Mouse (Mus musculus) lung, adult 2 months (tissue): ENCODE results near the gene Pcbp1. TPM values are rescaled to one million over a fixed set of nuclear protein-coding genes. Genes with fewer than 3 reads are reported as not detected.

ENCODE experiments used
- DNase-seq: peaks from one replicate; pipeline ENCODE4 v3.0.0; 2022
- H3K4me1 ChIP-seq: fragments of 200-500 bp; 2 replicates; pipeline ENCODE4 v1.6.1; 2011; ENCODE audit warnings: low read length; ENCODE audit not compliant: control insufficient read depth, insufficient read depth
- H3K4me3 ChIP-seq: fragments of 200-500 bp; replicated peaks from 2 replicates; pipeline ENCODE3; 2011; ENCODE audit warnings: low read depth, mild to moderate bottlenecking, control low read depth, low read length; ENCODE audit errors: extremely low read depth
- CTCF ChIP-seq: fragments of 200-500 bp; IDR thresholded peaks from 2 replicates; pipeline ENCODE4 v1.5.1; 2011; ENCODE audit warnings: mild to moderate bottlenecking, low read length, control low read depth; ENCODE audit not compliant: insufficient read depth
- POLR2A ChIP-seq: fragments of 200-500 bp; IDR thresholded peaks from 2 replicates; pipeline ENCODE4 v1.6.1; 2011; ENCODE audit warnings: low read depth, mild to moderate bottlenecking, control low read depth, low read length, borderline replicate concordance; ENCODE audit errors: extremely low read depth
- WGBS: fragments of 180-500 bp; shearing (Covaris S2); methylation state at CpG from one replicate; pipeline ENCODE4 v1.1.7; 2018; 5-methylcytosine and 5-hydroxymethylcytosine counted together
- polyA plus RNA-seq: library from polyadenylated mRNA; depleted of rRNA; stranded (reverse); fragments of >200 nt; gene quantifications from 2 replicates; pipeline ENCODE4 v1.2.3, GENCODE M21; 2012; rRNA removed

The Pcbp1 gene
- polyA plus RNA-seq, 1 experiment, result 161 TPM

DNA sequence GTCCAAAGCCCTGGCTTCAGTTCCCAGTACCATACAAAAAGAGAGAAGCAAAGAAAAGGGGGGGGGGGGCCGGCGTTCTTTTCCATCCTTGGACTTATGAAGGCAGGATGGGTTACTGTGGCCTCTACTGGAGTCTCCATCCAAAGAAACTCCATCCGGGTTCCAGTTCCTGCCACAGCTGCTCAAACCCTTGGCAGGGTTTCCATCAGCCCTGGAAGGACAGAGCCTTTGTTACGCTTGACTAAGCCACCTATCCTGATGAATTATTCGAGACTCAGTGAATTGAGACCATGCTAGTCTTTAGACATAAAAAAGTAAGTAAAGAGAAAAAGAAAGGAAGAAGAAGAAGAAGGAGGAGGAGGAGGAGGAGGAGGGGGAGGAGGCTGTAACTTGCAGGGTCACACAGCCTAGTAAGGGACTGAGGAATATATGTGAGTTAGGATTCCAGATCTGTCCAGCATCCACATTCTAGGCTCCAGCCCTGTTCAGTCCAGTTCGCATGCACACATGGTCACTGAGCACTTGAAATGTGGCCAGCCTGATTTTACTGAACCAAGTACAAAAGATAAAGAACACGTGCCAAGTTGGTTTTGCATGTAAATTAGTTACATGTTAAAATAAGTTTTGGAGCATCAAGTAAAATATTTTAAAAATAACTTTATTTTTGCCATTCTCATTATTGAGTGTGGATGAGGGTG lies 40.0 kb downstream of the Pcbp1 start:
- DNase-seq, result no peak
- TF ChIP-seq POLR2A, result no peak
- no peak for TF ChIP-seq CTCF
- 71% methylated on average over 7 of the region's 7 CpGs for WGBS
- peaks cover 12% of the 10 kb centered on the region for H3K4me1 ChIP-seq
- H3K4me3 ChIP-seq, result no peak overlapping the region

- TF ChIP-seq POLR2A, result no peak
- no peak for TF ChIP-seq CTCF
- H3K4me3 ChIP-seq, result no peak overlapping the region
Measured at GRCm38 (mm10) chr6:86481871-86482270, 44.2 kb downstream of the Pcbp1 start.

DNA sequence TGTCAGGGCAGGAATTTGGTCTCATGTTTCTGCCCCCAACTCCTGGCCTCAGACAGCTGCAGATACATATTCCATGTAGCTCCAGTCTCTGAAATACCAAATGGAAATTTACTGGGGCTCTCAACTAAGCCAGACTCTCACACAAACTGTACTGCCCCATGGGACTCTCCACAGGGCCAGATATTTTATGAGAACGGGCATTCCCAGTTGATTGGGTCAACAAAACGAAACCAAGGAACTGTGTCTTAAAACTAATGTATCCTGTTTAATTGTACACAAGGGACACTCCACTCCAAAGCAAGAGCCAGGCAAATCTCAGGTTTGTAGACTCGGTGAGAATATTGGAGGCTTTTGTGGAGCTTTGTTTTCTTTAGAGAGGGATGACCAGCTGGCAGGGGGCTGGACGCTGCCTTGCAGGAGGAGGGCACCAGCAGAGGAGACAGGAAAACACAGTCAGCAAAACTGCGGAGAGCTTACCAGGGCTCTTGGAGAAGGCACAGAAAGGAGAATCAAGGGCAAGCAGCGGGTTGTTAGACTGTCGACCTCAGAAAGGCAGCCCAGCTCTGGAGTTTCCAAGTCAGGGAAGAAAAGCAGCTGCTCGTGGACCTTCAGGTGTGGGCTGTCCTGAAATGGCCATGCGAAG lies 45.8 kb downstream of the Pcbp1 start:
- 10% methylated on average over 9 of the region's 9 CpGs for WGBS
- DNase-seq, result peak; percentile 62
- Histone ChIP-seq H3K4me3 (peak overlapping the region; percentile 39), H3K4me1 (peaks cover 30% of the 10 kb centered on the region)
- peak; percentile 38; the same call in 1 of the 2 replicates for TF ChIP-seq POLR2A
- TF ChIP-seq CTCF, result no peak

More at GRCm38 (mm10) chr6:86481871-86482270, 44.2 kb downstream of the Pcbp1 start:
- no peak for DNase-seq
- peaks cover 26% of the 10 kb centered on the region for H3K4me1 ChIP-seq
- WGBS, result 91% methylated on average over 5 of the region's 5 CpGs

DNA sequence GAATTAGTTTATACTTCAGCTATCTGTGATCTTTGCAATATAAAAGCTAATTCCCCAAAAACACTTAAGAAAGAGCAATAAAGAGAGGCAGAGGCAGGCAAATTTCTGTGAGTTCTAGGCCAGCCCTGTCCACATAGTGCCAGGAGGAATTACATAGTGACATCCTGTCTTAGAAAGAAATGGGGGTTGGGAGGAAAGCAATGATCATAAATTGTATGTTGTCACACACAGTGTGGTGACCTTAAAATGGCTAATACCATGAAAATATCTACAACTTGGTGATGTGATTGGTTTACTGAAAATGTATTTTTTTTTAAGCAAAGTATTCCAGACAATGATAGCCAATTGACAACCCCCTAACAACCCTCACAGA lies 46.3 kb downstream of the Pcbp1 start:
- peaks cover 30% of the 10 kb centered on the region for H3K4me1 ChIP-seq
- no peak overlapping the region for H3K4me3 ChIP-seq

DNA sequence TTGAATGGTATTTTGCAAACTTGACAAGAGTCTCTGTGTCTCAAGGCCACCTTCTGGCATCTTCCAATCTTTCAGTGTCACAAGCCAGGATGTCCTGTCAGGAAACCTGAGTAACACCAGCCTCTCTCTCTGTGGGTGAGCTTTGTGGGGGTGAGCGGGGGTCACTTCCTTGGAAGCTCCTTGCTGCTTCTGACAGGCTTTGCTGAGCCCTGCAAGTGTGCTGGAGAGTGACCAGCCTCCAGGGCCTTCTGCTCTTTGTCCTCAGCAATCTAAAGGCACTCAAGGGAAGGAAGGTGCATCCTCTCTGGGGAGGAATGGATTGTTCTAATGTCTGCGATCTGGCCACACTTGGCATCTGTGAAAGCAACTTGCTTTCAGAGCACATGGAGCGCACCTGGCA lies 46.8 kb downstream of the Pcbp1 start:
- 61% methylated on average over 3 of the region's 3 CpGs for WGBS
- Histone ChIP-seq H3K4me3 (no peak overlapping the region), H3K4me1 (peaks cover 30% of the 10 kb centered on the region)
- no peak for DNase-seq
- no peak for TF ChIP-seq POLR2A
- no peak for TF ChIP-seq CTCF

More for the DNA sequence above, 46.3 kb downstream of the Pcbp1 start:
- no peak for TF ChIP-seq CTCF
- no peak for TF ChIP-seq POLR2A
- no peak for DNase-seq

GRCm38 (mm10) chr6:86476931-86477330 lies 49.2 kb downstream of the Pcbp1 start:
- TF ChIP-seq POLR2A, result no peak
- TF ChIP-seq CTCF, result no peak
- DNase-seq, result no peak
- WGBS, result 46% methylated on average over 5 of the region's 5 CpGs
- peaks cover 39% of the 10 kb centered on the region for H3K4me1 ChIP-seq
- H3K4me3 ChIP-seq, result no peak overlapping the region

DNA sequence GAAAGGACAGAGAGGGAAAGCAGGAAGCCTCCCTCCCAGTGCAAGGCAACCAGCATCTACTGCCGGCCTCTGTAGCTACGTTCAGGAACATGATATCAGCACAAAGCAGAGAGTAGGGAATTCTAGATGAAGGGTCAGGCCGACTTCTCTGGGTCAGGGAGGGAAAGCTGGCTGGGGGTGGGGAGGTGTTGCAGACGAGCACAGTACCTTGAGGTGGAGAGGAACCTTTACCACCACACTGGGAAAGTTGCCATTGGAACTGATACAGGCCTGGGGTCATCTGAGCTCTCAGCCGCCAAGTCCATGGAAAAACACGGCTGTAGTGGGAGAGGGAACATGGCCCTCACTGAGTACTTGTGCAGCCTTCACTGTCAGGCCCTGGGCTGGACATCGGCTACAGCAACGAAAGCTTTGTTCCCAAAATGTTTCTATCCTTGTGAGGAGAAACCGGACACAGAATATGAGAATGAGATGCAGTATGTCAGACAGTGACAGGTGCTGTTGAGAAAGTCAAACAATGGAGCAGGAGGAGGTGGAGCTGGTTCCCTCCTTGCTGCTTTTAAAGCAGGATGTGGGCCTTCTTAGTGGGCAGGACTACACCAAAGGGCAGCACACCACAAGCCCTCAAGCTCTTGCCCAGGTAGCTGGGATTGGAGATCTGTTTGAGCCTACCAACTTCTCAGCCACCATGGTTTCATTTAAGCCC lies 50.5 kb downstream of the Pcbp1 start:
- Histone ChIP-seq H3K4me3 (no peak overlapping the region), H3K4me1 (peaks cover 36% of the 10 kb centered on the region)
- DNase-seq, result no peak
- TF ChIP-seq CTCF, result no peak
- TF ChIP-seq POLR2A, result no peak
- WGBS, result 47% methylated on average over 9 of the region's 9 CpGs

DNA sequence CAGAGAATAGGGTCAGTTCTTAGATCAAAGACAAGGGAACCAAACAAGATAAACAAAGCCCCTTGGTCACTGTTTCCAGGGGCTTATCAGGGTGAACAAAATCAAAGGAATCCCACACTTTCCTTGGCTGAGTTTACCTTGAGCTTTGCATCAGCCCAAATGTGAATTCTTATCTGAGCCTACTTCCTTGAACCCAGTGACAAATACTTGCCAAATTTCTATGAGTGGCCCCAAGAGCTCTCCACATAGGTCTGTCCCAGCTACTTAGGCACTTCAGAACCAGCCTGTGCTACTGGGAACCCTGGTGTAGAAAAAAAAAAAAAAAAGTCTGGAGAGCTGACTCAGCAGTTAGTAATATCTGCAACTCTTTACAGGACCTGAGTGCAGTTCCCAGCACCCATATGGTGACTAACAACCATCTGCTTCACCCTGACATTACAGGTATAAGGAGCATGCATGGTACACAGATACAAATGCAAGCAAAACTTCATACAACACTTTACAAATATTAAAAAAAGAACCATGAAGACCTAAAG lies 51.4 kb downstream of the Pcbp1 start:
- Histone ChIP-seq H3K4me1 (peaks cover 33% of the 10 kb centered on the region), H3K4me3 (no peak overlapping the region)
- no peak for DNase-seq
- TF ChIP-seq CTCF, result no peak
- no peak for TF ChIP-seq POLR2A

Other genes with a start within 250 kb of the Pcbp1 start
- gene Fam136a, start 160.7 kb downstream of the Pcbp1 start, polyA plus RNA-seq, result 8.3 and 8.5 TPM in 2 replicates
- 30.3 and 36.8 TPM in 2 replicates for gene Snrpg, start 155.0 kb downstream of the Pcbp1 start, polyA plus RNA-seq
- 25.6 and 28.6 TPM in 2 replicates for gene Pcyox1, start 129.2 kb downstream of the Pcbp1 start, polyA plus RNA-seq
- gene Tia1, start 122.1 kb downstream of the Pcbp1 start, polyA plus RNA-seq, result 12.8 and 22.0 TPM in 2 replicates
- gene Gm44790, start 99.7 kb downstream of the Pcbp1 start, polyA plus RNA-seq, result 6.9 and 9.6 TPM in 2 replicates
- 10.4 and 13.4 TPM in 2 replicates for gene C87436, start 87.9 kb downstream of the Pcbp1 start, polyA plus RNA-seq
- gene Asprv1, start 101.8 kb upstream of the Pcbp1 start, polyA plus RNA-seq, result 0.43 and 263 TPM in 2 replicates
- 14.8 and 19.1 TPM in 2 replicates for gene Mxd1, start 142.8 kb upstream of the Pcbp1 start, polyA plus RNA-seq
- gene Snrnp27, start 158.2 kb upstream of the Pcbp1 start, polyA plus RNA-seq, result 8.4 and 9.8 TPM in 2 replicates
- gene Gmcl1, start 207.1 kb upstream of the Pcbp1 start, polyA plus RNA-seq, result 8.4 and 8.7 TPM in 2 replicates